Mouse (Mus musculus): ENCODE results near the gene Orm3. TPM values are rescaled to one million over a fixed set of nuclear protein-coding genes. Genes with fewer than 3 reads are reported as not detected.

Orm3 gene
- polyA plus RNA-seq, 1 experiment from 2014 or later: not detected

DNA sequence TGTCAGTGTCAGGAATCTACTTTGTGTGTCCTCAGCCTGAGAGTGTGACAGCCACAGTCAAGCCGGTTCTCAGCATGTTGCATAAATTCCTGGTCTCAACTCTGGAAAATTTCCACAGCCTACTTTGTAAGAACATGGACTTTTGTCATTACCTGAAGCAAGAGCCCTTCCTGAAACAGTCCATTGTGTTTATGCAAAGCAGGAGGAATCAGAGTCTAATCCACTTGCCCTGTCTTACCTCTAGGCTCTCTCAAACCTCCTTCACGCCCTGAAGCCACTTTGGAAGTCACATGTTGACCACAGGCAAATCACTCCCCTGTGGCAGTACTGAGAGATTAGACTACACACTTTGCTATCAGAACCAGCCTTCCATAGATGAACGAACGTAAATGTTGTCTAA lies 13.5 kb upstream of the Orm3 start:
- 77% methylated on average over 4 of the region's 4 CpGs for WGBS
- no peaks in the 10 kb centered on the region for H3K27me3 ChIP-seq
- ATAC-seq (ENCODE audit: low FRiP score): no peak
- H3K4me3 ChIP-seq: no peak overlapping the region
- H3K9me3 ChIP-seq (replicated peaks): no peaks in the 10 kb centered on the region
- no peak overlapping the region for H3K4me2 ChIP-seq (replicated peaks)
- no peak overlapping the region for H3K27ac ChIP-seq
- no peaks in the 10 kb centered on the region for H3K36me3 ChIP-seq
- no peaks in the 10 kb centered on the region for H3K4me1 ChIP-seq
- H3K9ac ChIP-seq: no peak overlapping the region

GRCm38 (mm10) chr4:63343608-63344007 lies 12.4 kb upstream of the Orm3 start:
- Histone ChIP-seq H3K36me3 (no peaks in the 10 kb centered on the region), H3K4me2 (replicated peaks) (no peak overlapping the region), H3K27me3 (no peaks in the 10 kb centered on the region), H3K4me1 (no peaks in the 10 kb centered on the region), H3K4me3 (no peak overlapping the region), H3K9ac (no peak overlapping the region), H3K27ac (no peak overlapping the region), H3K9me3 (replicated peaks) (no peaks in the 10 kb centered on the region)
- 64% methylated on average over 3 of the region's 3 CpGs for WGBS
- no peak for ATAC-seq (ENCODE audit: low FRiP score)

DNA sequence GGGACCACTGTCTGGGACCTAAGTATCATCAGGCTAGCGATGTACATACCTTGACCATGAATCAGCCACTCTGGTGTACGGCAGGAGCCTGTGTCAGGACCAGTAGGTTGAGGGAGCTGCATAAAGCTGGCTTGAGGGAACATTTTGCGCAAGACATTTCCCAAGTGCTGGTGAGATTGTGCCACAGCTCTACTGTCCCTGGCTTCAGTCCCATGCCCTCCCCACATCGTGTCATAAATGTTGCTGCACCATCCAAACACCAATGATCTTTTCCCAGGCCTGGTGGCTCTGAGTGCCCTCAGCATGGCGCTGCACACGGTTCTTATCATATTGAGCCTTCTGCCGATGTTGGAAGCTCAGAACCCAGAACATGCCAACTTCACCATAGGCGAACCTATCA lies 11.7 kb upstream of the Orm3 start, which contains the start of gene Orm1:
Gene Orm1, plus strand, starts transcription at position 266 of the 400 bp plus-strand sequence.
- Histone ChIP-seq H3K36me3 (no peaks in the 10 kb centered on the region), H3K4me3 (no peak within 1 kb of the TSS), H3K4me1 (no peaks in the 10 kb centered on the region), H3K9me3 (replicated peaks) (no peaks in the 10 kb centered on the region), H3K27ac (no peak within 1 kb of the TSS), H3K9ac (no peak within 1 kb of the TSS), H3K27me3 (no peaks in the 10 kb centered on the region), H3K4me2 (replicated peaks) (no peak within 1 kb of the TSS)
- 91% methylated on average over 8 of the region's 8 CpGs for WGBS
- no peak for ATAC-seq (ENCODE audit: low FRiP score)

- no peaks in the 10 kb centered on the region for H3K9me3 ChIP-seq (replicated peaks)
- no peak overlapping the region for H3K9ac ChIP-seq
- no peaks in the 10 kb centered on the region for H3K36me3 ChIP-seq
- no peak for ATAC-seq (ENCODE audit: low FRiP score)
- H3K4me2 ChIP-seq (replicated peaks): no peak overlapping the region
- no peak overlapping the region for H3K4me3 ChIP-seq
- H3K27ac ChIP-seq: no peak overlapping the region
- H3K27me3 ChIP-seq: no peaks in the 10 kb centered on the region
- no peaks in the 10 kb centered on the region for H3K4me1 ChIP-seq
Measured at GRCm38 (mm10) chr4:63345261-63345660, 10.7 kb upstream of the Orm3 start.

GRCm38 (mm10) chr4:63346659-63347058 lies 9.3 kb upstream of the Orm3 start:
- Histone ChIP-seq H3K27me3 (no peaks in the 10 kb centered on the region), H3K4me3 (no peak overlapping the region), H3K36me3 (no peaks in the 10 kb centered on the region), H3K4me2 (replicated peaks) (no peak overlapping the region), H3K9me3 (replicated peaks) (no peaks in the 10 kb centered on the region), H3K4me1 (no peaks in the 10 kb centered on the region), H3K9ac (no peak overlapping the region), H3K27ac (no peak overlapping the region)
- WGBS: 94% methylated on average over 4 of the region's 4 CpGs
- ATAC-seq (ENCODE audit: low FRiP score): no peak

DNA sequence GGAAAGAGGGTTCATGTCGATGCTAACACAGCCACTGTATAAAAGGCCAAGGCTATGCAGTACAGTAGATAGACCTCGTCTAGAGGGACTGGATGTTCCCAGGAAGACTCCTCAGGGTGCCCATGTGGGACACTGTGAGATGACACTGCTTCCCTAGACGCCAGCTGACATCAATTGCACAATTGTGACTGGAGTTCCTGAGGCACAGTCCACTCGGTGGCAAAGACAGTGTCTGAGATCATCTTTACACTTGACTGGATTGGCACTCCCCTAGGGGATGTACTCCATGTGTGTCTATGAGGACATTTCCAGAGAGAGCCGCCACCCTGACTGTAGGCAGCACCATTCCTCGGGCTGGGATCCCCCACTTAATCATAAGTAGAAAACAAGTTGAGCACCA lies 7.4 kb upstream of the Orm3 start:
- H3K9me3 ChIP-seq (replicated peaks): no peaks in the 10 kb centered on the region
- H3K9ac ChIP-seq: no peak overlapping the region
- H3K27me3 ChIP-seq: no peaks in the 10 kb centered on the region
- H3K36me3 ChIP-seq: no peaks in the 10 kb centered on the region
- H3K27ac ChIP-seq: no peak overlapping the region
- 68% methylated on average over 6 of the region's 6 CpGs for WGBS
- no peak for ATAC-seq (ENCODE audit: low FRiP score)
- no peak overlapping the region for H3K4me3 ChIP-seq
- no peak overlapping the region for H3K4me2 ChIP-seq (replicated peaks)
- no peaks in the 10 kb centered on the region for H3K4me1 ChIP-seq

DNA sequence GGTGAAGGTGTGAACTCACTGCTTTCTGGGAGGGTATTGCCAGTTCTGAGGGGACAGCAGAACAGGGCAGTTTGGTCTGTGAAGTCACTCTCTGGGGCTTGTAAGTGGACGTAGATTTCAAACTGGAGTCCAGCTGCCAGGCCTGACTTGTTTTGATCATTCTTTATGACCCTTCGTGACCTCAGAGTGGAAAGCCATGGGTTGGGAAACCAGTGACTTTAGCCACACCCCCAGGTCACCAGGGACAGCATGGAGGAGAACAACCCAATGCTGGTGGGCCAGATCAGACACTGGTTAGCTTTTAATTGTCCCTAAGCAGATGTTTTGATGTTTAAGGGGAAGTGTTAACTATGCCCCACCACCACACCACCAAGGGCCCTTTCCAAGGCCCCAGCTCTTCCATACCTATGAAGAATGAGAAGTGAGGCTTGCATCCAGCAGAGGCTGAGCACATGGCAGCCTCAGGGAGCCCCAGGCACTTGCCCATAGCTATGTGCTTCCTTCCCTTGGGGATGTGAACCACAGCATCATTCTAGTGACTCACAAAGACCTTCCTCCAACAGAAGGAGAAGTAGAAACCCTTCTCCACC lies 1.1 kb downstream of the Orm3 start:
- 50% methylated on average over 2 of the region's 2 CpGs for WGBS
- Histone ChIP-seq H3K9me3 (replicated peaks) (no peaks in the 10 kb centered on the region), H3K36me3 (no peaks in the 10 kb centered on the region), H3K27me3 (no peaks in the 10 kb centered on the region), H3K9ac (no peak overlapping the region), H3K4me3 (no peak overlapping the region), H3K27ac (no peak overlapping the region), H3K4me1 (0 out of 2 replicates have a peak, but pooled peaks cover 2% of the 10 kb centered on the region), H3K4me2 (replicated peaks) (no peak overlapping the region)
- no peak for ATAC-seq (ENCODE audit: low FRiP score)

DNA sequence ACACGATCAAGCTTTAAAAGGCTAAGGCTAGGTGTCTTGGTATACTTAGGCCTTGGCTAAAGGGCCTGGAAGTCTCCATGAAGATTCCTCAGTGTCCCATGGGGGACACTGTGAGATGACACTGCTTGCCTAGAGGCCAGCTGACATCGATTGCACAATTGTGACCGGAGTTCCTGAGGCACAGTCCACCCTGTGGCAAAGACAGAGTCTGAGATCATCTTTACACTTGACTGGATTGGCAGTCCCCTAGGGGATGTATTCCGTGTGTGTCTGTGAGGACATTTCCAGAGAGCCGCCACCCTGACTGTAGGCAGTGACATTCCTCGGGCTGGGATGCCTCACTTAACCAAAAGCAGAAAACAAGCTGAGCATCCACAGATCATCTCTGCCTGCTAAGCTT lies 3.9 kb downstream of the Orm3 start:
- H3K9me3 ChIP-seq (replicated peaks): no peaks in the 10 kb centered on the region
- peak; percentile 31; the same call in 1 of the 2 replicates for ATAC-seq (ENCODE audit: low FRiP score)
- H3K27ac ChIP-seq: no peak overlapping the region
- WGBS: 72% methylated on average over 6 of the region's 6 CpGs
- no peak overlapping the region for H3K9ac ChIP-seq
- no peak overlapping the region for H3K4me2 ChIP-seq (replicated peaks)
- no peaks in the 10 kb centered on the region for H3K36me3 ChIP-seq
- H3K4me1 ChIP-seq: 0 out of 2 replicates have a peak, but pooled peaks cover 2% of the 10 kb centered on the region
- no peaks in the 10 kb centered on the region for H3K27me3 ChIP-seq
- H3K4me3 ChIP-seq: no peak overlapping the region

DNA sequence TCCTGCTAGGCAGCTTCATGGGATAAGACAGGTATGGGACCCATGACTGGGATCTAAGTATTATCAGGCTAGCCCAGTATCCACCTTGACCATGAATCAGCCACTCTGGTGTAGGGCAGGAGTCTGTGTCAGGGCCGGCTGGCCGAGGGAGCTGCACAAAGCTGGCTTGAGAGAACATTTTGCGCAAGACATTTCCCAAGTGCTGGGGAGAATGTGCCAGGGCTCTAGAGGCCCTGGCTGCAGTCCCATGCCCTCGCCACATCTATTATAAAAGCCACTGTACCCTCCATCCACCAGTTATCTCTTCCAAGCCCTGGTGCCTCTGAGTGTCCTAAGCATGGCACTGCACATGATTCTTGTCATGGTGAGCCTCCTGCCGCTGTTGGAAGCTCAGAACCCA lies 6.2 kb downstream of the Orm3 start, which contains the start of gene Orm2:
Gene Orm2, plus strand, starts transcription at position 300 of the 400 bp plus-strand sequence.
- H3K9me3 ChIP-seq (replicated peaks): no peaks in the 10 kb centered on the region
- WGBS: 94% methylated on average over 5 of the region's 5 CpGs
- H3K4me2 ChIP-seq (replicated peaks): no peak within 1 kb of the TSS
- no peak within 1 kb of the TSS for H3K4me3 ChIP-seq
- ATAC-seq (ENCODE audit: low FRiP score): no peak
- no peak within 1 kb of the TSS for H3K27ac ChIP-seq
- H3K27me3 ChIP-seq: no peaks in the 10 kb centered on the region
- no peak within 1 kb of the TSS for H3K9ac ChIP-seq
- H3K4me1 ChIP-seq: 0 out of 2 replicates have a peak, but pooled peaks cover 2% of the 10 kb centered on the region
- no peaks in the 10 kb centered on the region for H3K36me3 ChIP-seq

GRCm38 (mm10) chr4:63368577-63368976 lies 12.6 kb downstream of the Orm3 start:
- Histone ChIP-seq H3K27ac (no peak overlapping the region), H3K4me1 (peaks cover 7% of the 10 kb centered on the region), H3K4me2 (replicated peaks) (no peak overlapping the region), H3K36me3 (peaks cover 38% of the 10 kb centered on the region), H3K4me3 (no peak overlapping the region), H3K9ac (no peak overlapping the region), H3K27me3 (no peaks in the 10 kb centered on the region), H3K9me3 (replicated peaks) (no peaks in the 10 kb centered on the region)
- WGBS: 15% methylated on average over 4 of the region's 4 CpGs
- ATAC-seq (ENCODE audit: low FRiP score): peak; percentile 41; the same call in 1 of the 2 replicates

GRCm38 (mm10) chr4:63370897-63371296 lies 14.9 kb downstream of the Orm3 start:
- Histone ChIP-seq H3K9me3 (replicated peaks) (no peaks in the 10 kb centered on the region), H3K9ac (no peak overlapping the region), H3K27me3 (no peaks in the 10 kb centered on the region), H3K27ac (no peak overlapping the region), H3K4me3 (no peak overlapping the region), H3K4me1 (peaks cover 7% of the 10 kb centered on the region), H3K36me3 (peaks cover 58% of the 10 kb centered on the region), H3K4me2 (replicated peaks) (no peak overlapping the region)
- no peak for ATAC-seq (ENCODE audit: low FRiP score)
- whole genome bisulfite sequencing: 31% methylated on average over 7 of the region's 7 CpGs

DNA sequence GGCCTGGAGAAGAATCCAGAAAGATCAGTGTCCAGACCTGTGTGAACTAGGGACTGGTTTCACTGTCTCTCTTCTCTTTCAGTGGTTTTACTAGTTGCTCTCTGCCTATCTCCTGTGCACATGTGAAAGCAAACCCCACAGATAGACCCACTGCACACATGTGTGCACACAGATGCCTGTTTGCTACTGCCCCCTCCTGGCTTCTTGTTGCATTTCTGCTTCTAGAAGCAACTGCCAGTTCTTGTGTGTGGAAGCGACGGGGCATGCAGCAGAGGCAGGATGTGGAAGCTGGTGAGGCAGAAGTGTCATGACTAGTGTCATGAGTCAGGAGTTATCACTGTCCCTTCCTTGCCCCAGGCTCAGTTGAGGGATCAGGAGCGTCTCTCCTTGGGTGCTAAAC lies 15.9 kb downstream of the Orm3 start:
- H3K9me3 ChIP-seq (replicated peaks): no peaks in the 10 kb centered on the region
- H3K36me3 ChIP-seq: peaks cover 68% of the 10 kb centered on the region
- 63% methylated on average over 3 of the region's 3 CpGs for whole genome bisulfite sequencing
- no peak overlapping the region for H3K9ac ChIP-seq
- no peak overlapping the region for H3K27ac ChIP-seq
- H3K4me3 ChIP-seq: no peak overlapping the region
- ATAC-seq (ENCODE audit: low FRiP score): no peak
- no peaks in the 10 kb centered on the region for H3K27me3 ChIP-seq
- H3K4me2 ChIP-seq (replicated peaks): no peak overlapping the region
- peaks cover 7% of the 10 kb centered on the region for H3K4me1 ChIP-seq

DNA sequence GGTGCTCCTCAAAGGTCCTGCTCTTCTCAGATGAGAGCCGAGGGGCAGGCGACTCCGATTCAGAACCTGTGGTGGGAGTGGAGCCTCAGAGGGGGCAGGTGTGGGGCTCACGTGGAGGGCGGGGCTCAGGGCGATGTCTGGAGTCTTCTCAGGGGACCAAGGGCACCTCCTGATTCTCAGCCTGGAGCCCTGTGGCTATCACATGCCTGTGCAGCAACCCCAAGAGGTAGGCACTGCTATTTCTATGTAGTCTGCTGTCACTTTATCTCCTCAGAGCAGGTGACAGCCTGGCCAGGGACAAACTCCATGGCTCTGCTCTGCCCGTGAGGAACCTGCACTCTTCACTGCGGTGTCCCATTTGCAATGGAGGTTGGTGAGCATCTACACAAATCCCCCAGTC lies 17.4 kb downstream of the Orm3 start:
- 91% methylated on average over 8 of the region's 8 CpGs for WGBS
- Histone ChIP-seq H3K27ac (no peak overlapping the region), H3K27me3 (no peaks in the 10 kb centered on the region), H3K9ac (no peak overlapping the region), H3K9me3 (replicated peaks) (no peaks in the 10 kb centered on the region), H3K4me1 (peaks cover 7% of the 10 kb centered on the region), H3K4me2 (replicated peaks) (no peak overlapping the region), H3K36me3 (peaks cover 70% of the 10 kb centered on the region), H3K4me3 (no peak overlapping the region)
- ATAC-seq (ENCODE audit: low FRiP score): no peak

Measured in hindbrain, embryonic 12.5 days (tissue).